Comparison of ENCODE assay signal across 8 mouse cellular contexts in the genomic region with DNA sequence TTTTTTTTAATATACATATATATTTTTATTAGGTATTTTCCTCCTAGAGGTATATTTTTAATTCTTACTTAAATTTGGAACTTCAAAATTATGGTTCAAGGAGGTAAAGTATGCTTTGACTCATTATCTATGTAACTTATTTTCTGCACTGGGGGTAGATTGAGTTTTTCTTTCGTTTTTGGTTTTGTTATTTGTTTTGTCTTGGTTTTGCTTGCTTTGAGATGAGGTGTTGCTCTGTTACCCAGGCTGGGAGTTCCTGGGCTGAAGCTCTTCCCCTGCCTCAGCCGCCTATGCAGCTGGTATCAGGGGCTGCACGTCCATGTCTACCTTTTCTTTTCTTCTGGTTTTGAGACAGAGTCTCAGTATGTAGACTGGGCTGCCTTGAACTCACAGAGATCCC.
"Had no signal": no experiment of that assay in that cellular context is flagged by ENCODE, and none has a peak within 500 bp of the region (broad histone marks: within the 10 kb centered on the region; RNA-seq: fewer than 3 reads in every experiment).

No protein-coding gene starts in this region.

- DNase-seq: lung, adult 18-20 months; lung, postnatal 10 days; right cerebral cortex, postnatal 14 days; thymus, adult 2 months; thymus, postnatal 14 days; thymus, postnatal 36 days had no signal

- ATAC-seq: midbrain, embryonic 13.5 days; midbrain, embryonic 15.5 days had no signal
